Mouse (Mus musculus) right cerebral cortex, postnatal 25 days (tissue): ENCODE measurements around the gene 6330409D20Rik.

Experiments
- DNase-seq: peaks from one replicate; pipeline ENCODE4 v3.0.0; 2022

The 6330409D20Rik gene

DNA sequence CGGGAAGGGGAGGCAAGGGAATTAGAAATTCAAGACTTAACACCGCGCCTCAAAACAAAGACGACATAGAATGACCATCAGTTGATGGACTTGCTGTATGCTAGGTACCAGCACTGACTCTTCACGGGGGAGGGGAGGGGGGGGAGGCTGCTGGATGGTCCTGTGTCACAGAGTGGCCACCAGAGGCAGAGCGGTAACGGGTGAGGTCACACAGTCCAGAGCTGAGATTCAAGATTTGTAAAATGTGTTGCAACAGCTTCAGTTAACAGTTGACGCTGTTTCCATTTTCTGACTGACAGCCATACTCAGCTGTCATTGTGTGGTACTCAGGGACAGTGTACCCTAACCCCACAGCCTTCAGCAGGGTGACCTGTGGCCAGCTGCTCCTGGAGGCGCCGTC is 11.4 kb upstream of the 6330409D20Rik start:
- no peak for DNase-seq

DNA sequence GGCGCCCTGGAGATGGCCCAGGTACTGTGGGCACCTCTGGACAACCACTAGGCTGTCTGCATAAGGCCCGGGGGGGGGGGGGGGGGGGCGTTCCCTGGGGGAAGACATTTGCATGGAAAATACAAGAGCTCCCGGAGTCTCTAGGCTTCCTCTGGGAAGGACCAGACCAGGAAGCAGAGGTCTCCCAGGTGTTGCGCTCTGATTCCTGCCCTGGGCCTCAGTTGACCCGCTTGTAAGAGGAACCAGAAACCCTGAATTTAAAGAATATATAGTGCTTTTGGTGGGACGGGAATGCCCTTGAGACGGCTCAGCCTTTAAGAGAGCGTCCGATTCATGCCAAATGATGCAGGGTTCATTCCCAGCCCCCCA is 10.8 kb upstream of the 6330409D20Rik start:
- no peak for DNase-seq

DNA sequence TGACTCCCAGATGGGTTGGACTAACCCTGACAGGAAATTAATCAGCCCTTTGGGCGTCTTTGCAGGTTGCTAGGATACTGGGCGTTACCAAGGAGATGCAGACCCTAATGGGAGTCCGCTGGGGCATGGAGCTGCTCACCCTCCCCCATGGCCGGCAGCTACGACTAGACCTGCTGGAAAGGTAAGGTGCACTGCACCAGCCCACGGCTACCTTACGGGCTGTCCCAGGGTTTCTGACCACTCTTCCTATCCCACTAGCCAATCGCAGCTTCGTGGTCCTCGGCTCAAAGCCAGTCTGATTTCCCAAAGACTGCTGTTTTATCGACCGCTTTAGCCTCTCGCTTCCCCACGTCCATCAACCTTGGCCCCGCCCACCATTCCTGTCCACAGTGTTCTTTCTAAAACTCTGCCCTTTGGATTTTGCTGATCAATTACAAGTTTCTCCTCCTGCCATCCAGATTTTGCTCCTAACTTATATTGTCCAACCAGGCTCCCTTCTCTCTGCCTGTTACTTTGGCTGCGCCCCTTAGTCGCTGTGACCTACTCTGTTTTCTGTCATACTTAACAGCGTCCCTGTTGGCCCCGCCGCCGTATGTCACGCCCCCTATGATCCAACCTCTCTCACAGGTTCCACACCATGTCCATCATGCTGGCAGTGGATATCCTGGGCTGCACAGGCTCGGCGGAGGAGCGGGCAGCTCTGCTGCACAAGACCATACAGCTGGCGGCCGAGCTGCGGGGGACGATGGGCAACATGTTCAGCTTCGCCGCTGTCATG is 10.3 kb upstream of the 6330409D20Rik start:
- no peak for DNase-seq

DNA sequence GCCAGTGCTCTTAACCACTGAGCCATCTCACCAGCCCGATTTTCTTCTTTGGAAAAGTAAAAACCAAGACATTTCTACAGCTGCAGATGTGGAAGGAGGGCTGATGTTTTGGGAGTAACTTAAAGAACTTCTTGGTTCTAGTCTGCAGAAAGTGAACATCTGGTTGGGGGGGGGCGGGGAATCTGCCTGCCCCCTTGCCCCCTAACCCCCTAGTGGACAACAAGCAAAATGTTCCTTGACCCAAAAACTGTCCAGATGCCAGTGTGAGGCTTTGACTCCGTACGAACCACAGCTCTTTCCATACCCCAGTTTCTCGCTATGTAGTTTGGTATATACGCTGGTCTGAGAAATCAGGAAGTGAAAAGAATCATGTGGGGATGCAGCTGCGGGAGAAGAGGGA is 9.4 kb upstream of the 6330409D20Rik start:
- no peak for DNase-seq

DNA sequence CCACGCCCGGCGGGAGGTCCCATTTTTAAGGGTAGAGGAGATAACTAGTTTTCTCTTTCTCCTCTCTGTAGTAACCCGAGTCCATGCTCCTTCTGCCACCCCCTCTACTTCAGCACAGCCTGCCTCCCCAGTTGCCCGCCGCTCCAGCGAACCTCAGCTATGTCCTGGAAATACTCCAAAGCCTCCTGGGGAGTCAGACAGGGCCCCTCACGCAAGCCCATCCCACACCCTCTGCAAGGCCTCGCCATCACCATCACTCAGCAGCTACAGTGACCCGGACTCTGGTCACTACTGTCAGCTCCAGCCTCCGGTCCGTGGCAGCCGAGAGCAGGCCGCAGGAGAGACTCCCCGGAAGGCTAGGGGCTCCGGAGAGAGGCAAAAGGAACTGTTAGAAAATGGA is 8.3 kb upstream of the 6330409D20Rik start:
- DNase-seq = no peak

DNA sequence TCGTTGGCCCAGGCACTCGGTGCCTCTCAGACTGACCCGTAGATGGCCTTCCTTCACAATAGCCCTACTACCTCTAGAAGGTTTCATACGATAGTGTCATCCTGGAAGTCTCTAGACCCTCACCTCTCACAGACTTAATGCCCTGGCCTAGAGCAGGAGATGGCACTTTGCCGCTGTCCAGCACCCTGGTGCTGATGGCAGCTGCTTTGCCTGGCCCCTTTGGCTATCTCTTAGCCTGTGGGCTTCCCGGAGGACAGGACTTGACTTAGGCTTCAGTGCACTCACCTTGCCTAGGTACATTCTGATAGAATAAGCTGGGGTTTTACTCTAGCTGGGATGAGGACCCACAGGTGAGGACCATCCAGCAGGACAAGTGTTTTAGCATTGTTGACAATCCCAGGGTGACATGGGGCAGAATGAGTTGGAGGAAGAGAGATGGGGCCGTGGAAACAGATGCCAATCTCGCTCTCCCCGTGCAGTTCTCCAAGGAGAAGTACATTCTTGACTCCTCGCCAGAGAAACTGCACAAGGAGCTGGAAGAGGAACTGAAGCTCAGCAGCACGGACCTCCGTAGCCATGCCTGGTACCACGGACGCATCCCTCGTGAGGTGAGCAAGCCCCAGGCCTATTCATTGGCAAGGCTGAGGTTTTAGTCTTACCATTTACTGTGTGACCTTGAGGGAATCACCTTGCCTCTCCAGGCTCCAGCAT is 3.6 kb upstream of the 6330409D20Rik start:
- no peak for DNase-seq

DNA sequence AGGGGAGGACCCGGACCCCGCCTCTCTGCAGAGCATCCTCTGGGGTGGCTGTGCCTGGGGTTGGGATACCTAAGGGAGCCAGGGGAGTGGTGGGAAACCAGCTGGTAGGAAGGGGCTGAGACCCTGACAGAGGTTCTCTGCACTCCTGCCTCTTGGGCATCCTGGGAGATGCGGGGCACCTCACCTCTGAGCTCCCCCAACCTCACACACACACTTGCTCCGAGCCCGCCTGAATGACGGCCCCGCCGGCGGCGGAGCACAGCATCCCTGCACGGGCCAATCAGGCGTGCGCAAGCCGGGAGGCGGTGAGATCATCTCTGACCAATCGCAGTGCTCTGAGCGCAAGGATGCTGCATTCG is 1.3 kb upstream of the 6330409D20Rik start:
- DNase-seq = peak; percentile 90

DNA sequence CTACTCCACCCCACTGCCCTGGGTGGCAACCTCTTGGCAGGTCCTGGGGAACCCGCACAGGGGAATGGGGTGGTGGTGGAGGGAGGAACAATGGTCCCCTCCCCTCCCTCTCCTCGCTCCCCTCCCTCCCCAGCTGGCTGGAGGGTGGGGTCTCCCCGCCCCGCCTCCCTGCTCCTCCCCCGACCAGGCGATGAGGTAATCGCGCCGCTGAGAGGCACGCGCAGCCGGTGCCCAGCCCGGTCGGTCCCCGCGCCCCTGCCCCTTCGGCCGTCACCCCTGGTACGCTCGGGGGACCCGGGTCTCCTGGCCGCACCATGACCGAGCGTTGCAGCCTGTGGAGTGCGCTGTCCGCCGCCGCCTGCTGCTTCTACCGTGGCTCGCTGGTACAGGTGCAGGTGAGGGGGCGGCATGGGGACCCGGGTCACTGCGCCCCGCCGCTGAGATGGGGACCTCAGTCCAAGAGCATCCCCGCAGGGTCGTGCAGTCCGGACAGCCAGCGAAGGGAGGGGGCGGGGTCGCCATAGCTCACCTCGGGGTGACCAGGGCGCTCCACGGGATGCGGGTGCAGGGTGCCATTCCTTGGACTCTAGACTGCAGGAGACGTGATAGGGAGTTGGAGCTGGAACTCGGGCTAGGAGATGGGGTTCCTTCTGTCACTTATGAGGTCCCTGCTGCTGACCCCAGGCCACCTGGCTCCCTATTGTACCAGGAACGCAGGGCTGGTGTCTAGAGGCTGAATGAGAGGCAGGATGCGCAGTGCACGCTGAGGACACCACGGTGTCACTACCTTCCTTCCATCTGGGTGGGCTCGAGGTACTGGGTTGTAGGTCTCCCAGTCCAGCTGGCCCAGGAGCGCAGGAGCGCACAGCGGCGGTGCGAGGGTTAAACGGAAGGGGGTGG is 707 bp upstream of the 6330409D20Rik start:
- peak; percentile 79 for DNase-seq

DNA sequence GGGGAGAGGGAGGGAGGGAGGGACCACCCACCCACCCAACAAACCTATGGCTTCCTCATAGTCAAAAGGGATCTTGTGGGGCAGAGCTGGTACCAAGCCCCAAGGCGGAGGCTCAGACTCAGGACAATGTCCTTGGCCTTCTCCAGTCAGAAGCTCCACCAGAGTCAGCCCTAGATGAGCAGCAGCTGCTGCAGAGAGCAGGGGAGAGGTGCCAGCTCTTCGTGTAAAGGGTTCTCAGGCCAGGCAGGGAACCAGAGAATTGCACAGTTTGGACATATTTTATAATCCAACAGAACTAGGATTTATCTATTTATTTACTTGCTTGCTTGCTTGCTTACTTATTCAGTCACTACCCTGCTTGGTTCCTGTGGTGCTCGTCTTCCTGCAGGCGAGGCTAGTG is 1.5 kb downstream of the 6330409D20Rik start:
- DNase-seq = no peak

DNA sequence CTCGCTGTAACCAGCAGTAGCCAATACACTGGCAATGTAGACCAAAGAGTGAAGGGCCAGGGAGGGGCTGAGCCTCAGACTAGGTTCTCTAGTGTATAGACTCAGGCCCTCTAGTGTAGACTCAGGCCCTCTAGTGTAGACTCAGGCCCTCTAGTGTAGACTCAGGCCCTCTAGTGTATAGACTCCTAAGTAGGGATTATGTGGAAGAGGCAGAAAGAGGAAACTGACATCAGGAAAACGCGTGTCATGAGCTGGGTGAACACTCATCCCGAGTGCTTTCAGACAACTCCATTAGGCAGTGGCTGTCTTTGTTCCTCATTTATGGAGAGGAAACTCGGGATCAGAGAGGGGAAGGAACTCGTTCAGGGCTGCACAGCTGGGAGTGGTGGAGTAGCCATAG is 3.8 kb downstream of the 6330409D20Rik start:
- no peak for DNase-seq

DNA sequence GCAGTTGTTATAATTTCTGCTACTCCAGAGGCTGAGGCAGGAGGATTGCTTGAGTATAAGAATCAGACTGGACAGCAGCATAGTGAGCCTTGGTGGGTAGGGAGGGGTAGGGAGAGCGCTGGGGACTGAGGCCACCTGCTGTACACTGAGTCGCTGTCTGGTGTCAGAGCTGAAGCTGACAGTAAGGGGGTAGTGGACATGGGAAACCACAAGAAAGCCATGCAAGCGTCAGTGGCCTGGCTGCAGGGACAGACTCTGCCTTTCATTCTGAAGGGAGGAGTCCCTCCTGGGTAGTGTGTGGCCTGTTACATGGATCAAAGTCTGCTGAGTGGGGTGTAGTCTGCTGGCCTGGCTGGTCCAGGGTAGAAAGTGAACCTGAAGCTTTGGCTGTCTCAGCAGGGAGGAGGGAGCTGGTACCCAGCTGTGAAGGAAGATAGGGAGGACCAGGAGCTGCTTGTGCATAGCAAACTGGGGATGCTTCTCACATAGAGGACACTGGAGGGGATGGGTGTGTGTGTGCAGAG is 4.4 kb downstream of the 6330409D20Rik start:
- no peak for DNase-seq

DNA sequence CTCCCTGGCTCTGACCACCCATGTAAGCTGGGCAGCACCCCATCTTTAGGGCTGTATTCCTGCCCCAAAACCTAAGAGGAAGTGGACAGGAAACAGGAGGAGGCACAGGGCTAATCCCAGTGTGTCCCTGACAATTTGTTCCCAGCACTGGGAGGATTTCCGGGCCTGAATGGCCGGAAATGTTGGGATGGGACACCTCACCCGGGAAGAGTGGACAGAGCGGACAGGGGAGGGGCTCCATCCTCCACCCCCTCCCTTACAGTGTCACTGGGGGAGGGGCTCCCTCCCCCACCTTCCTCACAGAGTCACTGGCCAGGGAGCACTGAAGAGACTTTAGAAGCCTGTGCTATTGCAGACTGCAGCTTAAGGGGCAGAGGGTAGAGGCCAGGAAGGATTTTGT is 5.9 kb downstream of the 6330409D20Rik start:
- DNase-seq = no peak

DNA sequence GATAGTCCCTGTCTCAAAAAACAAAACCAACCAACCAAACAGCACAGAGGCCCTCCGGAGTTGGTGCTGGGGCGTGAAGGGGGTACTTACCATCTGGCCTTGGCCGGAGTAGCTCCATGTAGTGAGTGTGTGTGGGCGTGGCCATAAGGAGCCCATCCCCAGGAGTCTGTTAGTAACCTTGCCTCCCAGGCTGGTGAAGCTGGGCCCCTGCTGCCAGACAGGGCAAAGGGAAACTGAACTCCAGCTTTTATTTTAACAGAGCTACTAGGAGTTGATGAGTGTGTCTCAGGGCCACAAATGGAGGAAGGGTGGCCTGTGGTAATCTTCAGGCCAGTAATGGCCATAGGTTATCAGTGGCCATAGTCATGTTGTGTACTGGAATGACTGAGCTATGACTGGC is 6.3 kb downstream of the 6330409D20Rik start:
- DNase-seq = no peak

DNA sequence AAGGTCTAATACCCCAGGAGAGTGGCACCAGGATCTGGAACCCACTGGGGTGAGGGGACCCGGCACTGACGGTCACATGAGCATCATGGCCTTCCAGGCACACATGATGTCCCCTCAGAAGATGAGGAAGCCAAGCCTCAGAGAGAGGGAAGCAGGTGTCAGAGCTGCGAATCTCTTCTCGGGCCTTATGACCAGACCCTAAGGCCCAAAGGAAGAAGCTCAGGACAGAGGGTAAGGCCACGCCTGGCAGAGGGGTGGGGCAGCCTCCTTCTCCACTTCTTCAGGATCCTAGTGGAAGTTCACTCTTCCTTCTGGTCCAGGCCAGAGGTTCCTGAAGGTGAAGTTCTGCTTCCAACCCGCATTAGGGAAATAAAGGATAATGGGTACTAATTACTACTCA is 8.1 kb downstream of the 6330409D20Rik start:
- no peak for DNase-seq

DNA sequence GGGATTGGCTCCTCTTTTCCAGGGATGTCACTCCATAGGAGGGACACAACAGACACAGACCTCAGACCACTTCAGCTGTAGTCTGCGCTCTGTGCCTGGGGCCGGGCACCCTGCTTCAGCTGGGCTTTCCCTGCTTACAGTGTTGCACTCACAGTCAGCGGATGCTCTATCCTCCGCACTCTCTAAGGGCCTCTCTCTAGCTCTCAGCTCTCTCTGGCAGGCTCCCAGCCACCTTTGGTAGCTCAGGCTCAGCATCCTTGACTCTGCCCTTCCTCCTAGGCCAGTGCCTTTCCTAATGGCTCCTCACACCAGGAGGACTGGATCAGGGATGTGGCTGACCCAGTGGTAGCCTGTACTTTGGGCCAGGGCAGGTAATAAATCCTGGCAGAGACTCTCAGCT is 8.9 kb downstream of the 6330409D20Rik start:
- DNase-seq = no peak

DNA sequence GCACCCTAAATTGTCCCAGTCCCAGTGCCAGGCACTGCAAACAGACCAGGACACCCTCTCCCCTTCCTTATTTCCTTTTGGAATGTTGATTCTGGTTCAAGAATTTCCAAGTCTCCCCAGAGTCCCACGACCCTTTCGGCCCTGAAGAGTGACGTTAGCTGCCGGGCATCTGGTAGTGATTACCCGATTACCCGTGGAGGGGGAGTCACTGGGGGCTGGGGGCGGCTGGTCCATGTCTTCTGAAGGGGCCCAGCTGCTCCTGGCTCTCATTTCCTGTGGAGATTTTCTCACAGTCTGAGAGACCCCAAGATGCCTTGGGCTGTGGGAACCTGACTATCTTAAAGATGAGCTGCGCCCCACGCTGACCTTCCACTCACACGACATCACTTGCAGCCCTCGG is 10.0 kb downstream of the 6330409D20Rik start:
- DNase-seq = no peak

DNA sequence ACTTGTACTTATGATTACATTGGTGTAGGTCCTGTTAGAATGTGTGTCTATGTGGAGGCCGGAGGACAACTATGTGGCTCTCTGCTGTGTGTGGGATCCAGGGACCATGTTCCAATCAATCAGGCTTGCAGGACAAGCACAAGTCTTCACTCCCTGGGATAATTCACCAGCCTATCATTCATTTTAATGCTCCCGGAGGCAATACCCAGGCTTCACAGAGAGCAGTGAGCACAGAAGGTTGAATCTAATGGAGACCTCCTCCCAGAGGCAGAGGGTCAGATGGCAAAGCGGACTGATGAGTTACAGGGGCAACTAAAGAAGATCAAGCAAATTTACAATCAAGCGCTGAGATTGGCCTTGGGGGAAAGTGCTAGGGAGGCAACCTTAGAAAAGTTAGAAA is 11.3 kb downstream of the 6330409D20Rik start:
- no peak for DNase-seq

DNA sequence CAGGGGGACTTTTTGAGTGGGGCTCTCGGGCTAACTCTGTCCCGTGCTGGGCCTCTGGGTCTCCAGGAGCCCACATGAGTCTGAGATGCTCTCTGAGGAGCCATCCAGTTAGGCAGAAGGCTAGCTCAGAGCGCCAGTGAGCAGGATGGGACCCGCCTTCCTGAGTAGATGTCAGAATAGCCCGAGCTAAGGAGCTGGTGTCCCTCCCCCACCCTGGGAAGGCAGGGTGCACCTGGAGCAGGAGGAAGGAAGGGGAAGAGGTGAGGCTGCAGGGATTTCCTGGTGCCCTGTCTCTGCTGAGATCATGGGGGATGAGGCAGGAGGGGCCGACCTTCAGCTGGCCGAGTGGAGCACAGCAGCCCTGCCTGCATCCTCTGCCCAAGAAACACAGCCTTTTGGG is 12.4 kb downstream of the 6330409D20Rik start:
- no peak for DNase-seq

DNA sequence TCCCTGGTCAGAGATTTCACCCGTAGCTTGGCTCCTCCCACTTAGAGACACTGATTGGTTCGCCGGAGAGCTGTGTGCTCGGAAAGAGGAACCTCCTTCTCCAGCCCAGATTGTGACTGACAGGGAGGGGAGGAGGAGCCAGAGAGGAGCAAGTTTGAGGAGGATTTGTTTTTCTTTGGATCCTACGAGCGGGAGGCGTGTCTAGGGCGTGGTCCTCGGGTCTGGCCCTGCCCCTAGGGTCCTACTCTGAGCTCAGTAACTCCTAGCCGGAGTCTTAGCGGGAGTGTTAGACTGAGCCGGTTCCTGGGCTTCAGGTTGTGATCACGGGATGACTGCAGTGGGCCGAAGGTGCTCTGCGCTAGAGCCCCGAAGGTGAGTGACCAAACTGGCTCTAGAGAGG is 13.4 kb downstream of the 6330409D20Rik start:
- DNase-seq = peak; percentile 79

DNA sequence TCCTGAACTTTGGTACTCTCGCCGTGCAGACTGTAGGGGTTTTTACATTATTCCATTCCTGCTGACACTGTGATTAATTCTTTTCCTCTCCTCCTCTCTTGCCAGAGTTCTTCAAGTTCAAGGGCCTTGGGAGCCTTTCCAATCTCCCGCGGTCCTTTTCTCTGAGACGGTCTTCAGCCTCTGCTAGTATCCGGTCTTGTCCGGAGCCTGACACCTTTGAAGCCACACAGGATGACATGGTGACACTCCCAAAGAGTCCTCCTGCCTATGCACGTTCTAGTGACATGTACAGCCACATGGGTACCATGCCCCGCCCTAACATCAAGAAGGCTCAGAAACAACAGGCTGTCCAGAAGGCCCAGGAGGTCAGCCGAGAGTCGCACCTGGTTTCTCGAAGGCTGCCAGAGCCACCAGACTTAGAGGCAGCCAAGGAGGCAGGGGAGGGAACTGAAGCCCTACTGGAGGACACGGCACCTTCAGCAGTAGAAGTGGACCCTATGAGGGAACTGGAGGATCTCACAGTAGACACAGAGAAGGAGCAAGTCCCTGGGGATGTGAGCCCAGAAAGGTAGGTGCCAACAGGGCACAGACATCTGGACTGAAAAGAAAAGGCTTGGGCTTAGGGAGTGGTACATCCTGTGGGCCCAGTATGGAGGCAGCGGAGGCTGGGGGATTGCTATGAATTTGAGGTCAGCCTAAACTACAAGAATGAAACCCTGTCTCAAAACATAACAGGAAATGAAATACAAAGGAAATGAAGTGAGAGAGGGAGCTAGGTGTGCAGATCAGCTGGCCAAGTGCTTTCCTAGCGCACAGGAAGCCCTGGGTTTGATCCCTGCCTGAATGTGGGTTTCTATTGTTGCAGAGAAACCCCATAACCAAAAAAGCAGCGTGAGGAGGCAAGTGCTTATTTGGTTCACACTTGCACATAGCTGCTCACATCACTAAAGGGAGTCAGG is 15.7 kb downstream of the 6330409D20Rik start:
- DNase-seq = no peak

DNA sequence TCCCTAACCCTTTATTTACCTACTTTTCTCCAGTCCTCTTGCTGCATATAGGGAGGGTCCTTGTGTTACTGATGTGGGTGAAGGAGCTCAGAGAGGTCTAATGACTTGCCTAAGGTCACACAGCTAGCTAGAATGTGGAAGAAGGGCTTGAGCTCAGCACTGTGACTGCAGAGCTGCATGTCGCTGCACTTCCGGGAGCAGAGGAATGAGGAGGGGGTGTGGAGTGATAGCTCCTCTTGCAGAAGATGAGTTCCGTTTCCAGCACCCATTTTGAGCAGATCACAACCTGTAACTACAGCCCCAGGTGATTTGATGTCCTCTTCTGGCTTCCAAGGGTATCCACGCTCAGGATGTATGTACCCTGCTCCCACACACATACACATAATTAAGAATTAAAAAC is 16.7 kb downstream of the 6330409D20Rik start:
- no peak for DNase-seq

DNA sequence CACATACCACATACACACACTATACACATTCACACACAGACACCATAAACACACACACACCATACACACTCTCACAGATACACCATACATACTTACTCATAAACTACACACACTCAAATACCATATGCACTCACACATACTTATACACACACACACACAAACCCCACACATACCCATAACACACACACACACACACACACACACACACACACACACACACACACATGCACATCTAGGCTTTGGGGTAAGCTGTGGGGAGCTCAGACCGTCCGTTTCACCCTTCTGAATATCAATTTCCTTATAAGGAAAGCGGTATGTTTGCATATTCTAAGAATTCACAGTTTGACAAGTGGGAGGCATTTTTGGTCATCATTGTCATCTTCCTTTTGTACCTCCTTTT is 18.2 kb downstream of the 6330409D20Rik start:
- no peak for DNase-seq
